Mouse (Mus musculus) adrenal gland, postnatal 14 days (tissue): ENCODE data around the gene Gna12. TPM values are rescaled to one million over a fixed set of nuclear protein-coding genes. Genes with fewer than 3 reads are reported as not detected.

Source experiments
- DNase-seq: peaks from one replicate; pipeline ENCODE4 v3.0.0; 2021; ENCODE audit warnings: mixed read lengths
- total RNA-seq: library from RNA; stranded (reverse); gene quantifications from 2 replicates; pipeline ENCODE4 v1.2.3, GENCODE M21; 2021

Gna12 gene
- total RNA-seq, 1 experiment from 2014 or later, result 114 TPM

DNA sequence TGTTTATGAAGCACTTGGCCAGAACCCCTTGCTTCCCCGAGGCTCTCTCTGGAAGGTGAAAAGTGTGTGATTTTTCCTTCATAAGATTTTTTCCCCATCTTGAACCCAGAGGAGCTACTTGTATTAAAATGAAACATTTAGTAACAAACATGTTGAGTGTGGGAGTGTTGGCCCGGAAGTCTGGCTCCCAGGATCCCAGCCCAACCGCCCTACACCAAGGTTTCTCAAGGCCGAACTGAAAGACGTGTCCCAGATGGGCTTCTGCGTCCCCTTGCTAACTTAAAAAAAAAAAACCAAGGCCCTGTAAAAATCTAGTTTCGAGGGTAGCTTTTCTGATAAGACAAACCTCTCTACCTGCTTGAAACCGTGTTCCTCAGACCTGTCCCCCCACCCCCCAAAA is 2.3 kb downstream of the Gna12 start:
- DNase-seq, result peak; percentile 42

DNA sequence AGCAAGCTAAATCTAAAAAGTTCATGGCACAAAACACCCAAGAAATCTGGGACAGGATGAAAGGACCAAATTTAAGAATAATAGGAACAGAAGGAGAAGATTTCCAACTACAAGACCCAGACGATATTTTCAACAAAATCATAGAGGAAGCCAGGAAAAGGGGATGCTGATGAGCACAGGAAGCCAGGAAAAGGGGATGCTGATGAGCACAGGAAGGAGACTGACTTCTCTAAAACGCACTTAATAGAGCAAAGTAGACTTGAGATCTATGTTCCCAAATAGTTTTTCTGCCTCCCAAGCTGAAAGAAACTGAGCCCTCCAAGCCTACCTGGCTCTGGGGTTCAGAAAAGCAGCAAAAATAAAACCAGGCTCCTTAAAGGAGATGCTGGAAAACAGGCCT is 2.8 kb downstream of the Gna12 start:
- no peak for DNase-seq

DNA sequence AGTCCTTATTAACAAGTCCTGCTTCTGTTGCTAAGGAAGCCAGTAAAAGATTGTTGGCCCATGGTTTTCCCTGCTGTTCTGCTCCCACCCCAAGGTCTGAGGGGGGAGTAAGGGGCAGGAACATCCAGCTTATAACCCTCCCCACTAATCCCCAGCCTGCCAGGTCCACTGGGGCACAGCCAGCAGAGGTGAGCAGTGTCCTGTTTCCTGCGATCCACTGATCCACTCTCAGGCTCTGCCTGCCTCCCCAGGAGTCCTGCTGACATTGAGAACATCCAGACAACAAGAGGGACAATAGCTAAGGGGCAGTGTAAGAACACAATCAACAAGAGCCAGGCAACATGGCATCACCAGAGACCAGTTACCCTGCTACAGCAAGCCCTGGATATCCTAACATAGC is 3.4 kb downstream of the Gna12 start:
- DNase-seq, result peak; percentile 29

DNA sequence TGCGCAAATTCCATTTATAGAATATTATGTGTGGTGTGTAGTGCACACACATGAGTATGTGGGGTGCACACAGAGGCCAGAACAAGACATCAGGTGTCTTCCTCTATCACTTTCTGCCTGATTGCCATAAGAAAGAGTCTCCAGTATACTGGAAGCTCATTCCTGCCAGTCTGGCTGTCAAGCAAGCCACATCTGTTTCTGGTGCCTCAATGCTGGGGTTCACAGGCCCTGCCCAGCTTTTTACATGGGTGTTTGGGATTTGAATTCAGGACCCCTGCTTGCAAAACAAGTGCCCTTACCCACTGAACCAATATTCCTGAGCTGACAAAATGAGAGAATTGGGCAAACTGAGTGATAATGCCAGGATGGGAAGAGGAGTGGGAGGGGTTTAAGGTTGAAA is 4.1 kb downstream of the Gna12 start:
- DNase-seq, result no peak

DNA sequence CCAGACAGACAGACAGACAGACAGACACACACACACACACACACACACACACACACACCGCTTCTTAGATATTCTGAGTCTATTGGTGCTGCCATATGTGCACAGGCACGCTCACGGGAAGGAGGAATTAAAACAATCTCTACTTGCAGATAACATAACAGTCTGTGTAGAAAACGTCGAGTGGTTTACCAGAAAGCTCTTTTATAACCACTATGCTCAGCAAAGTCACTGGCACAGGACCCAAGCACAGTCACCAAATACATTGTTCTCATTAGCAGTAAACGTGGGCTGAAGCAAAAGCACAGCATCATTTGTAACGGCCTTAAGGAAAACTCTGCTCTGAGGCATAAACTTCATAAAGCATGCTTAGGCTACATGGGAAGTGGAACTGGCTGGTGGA is 6.1 kb downstream of the Gna12 start:
- no peak for DNase-seq

DNA sequence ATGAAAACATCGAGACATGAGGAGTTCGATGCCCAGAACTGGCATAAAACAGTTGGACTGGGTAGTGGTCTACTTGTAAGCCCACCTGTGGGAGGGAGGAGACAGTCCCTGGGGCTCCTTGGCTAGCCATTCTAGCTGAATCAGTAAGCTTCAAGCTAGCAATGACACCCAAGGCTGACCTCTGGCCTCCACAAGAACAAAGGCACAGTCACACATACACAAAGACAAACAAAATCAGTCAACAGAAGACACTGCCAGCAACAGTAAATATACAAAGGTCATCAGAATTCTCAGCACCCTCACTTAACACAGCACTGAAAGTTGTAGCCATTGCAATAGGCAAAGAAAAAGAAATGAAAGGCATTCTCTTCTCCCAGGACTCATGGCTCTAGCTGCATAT is 6.8 kb downstream of the Gna12 start:
- DNase-seq, result no peak

DNA sequence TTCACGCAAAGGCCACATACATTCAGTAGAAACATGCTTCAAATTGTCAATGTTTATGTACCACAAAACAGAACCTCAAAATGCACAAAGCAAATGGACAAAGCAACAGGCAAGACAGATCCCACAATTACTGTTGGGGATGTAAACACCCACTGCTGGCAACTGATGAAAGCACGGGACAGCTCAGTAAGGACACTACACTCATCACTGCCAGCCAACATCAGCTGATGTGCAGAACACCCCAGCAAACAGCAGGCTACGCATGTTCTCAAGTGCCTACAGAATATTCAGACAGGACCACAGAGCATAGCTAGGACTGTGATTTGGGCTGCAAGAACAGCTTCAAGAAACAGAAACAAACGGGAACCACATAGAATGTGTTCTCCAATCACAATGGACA is 8.3 kb downstream of the Gna12 start:
- peak; percentile 76 for DNase-seq

DNA sequence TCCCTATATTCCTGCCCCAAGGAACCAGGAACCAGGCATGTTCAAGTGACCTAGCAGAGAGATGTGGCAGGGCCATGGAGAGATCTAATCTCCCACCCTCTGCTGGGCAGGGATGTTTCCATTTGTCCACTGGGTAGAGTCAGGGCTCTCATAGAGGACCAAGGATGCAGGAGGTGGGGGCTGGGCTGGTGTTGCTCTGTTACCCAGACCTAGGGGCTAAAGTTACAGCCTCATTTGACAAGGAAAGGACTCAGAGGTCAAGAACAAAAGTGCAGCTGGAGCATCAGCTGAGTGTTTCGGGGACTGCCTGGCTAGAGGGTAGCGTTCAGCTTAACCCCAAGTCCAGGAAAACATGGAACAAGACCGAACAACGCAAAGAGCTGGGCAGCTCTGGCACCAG is 9.7 kb downstream of the Gna12 start:
- no peak for DNase-seq

DNA sequence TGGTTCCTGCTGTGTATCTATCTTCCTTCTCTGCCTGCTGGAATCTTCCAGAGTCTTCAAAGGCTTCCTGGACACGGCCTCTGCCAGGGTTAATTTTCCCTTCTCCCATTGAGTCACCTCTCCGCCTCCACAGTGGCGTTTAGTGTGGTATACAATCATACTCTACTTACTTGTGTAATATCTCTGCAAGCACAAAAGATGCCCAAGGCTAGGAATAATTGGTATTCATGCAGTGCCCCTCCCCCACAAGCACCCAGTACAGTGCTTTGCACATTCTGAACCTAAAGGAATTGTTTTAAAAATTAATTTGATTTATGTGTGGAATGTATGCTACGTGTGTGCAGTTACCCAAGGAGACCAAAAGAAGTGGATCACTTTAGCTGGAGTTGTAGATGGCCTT is 10.6 kb downstream of the Gna12 start:
- peak; percentile 42 for DNase-seq

DNA sequence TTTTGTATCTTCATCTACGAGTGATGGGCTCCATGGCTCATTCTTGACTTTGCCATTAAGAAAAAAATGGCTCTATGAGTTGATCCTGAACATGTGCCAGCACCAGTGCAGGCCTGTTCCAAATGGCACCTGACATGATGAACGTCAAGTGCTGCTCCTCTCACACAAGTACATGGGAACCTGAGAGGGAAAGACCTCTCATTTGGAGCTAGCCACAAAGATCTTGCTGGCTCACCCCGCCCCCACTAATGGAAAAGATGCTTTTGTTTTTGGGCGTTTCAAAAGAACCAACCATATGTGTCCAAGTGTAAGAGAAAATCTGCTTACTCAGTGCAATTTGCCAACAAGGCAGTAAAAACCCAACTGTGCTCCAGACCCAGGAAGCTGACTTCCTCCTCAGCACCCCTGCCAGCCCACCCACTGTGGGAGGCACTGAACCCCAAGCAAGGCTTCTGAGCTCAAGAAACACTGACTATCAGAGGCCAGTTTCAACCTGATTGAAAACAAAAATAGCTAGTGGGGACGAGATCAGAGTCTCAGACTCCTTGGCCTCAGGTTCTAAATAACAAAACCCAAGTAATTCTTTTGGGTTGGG is 11.7 kb downstream of the Gna12 start:
- DNase-seq, result no peak

DNA sequence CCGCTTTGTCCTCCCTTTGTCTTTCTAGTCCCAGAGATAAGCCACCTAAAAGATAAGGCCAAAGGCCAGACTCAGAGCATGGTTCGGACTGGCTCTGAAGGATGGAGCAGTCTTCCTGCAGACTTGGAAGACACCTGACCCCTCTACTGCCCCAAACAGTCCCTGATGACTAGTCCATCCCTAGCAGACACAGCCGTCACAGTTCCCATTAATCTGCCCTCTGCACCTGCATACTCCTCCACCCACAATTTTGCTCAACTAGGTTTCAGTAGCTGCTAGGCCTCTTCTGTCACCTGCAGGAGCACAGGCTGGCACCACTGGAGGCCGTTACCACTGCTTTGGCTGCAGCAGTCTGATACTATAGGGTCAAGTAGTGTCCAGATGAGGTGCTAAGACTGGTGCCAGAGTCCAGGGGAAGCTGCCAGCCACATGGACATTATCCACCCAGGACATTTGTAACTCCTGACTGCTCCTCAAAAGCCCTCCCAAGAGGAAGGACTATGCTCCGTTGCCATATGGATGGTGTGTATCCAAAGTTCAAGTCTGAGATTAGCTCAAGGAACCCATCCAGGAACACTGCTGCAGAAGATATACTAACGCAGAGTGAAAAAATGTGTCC is 13.2 kb downstream of the Gna12 start:
- no peak for DNase-seq

DNA sequence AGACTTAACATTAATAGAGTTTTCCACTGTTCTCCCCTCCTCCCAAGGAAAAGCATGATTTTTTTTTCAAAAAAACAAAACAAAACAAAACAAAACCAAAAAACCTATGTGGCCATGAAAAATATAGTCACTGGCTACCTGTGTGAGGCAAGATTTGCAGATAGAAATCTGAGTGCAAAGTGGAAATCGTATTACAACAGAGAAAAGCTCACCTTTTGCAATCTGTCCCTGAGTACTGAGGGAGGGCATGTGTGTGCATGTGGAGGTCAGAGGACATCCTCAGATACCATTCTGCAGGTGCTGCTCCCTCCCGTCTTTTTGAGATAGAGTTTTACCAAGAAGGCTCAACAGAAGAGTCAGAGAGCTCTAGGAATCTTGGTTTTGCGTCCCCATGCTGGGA is 14.2 kb downstream of the Gna12 start:
- DNase-seq, result no peak

DNA sequence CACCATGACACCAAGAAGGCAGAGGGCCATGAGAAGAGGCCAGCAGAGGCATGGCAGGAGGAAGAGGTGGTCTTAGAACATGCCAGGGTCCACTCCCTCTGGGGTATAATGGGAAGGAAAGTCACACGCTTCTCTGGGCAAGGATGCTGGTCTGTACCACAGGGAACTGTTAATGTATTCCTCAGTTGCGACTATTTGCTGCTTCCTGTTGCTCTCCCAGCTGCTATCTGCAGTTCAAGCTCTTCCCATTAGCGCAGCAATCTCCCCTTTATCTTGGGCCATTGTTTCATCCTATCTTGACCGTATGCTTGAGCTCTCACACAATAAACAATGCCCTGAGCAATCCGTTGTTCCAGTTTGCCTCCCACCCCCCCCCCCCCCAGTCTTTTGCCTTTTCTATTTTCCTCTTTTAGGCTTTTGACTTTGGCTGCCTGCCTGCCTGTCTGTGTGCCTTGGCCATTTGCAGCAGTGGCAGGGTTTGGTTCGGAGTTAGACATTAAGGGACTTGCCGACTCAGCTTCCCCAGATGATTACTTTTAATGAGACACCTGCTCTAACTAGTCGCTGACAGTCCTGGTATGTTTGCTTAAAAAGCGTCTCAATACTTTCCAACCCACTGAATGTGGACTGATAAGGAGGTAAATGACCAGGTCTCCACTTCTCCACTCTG is 15.0 kb downstream of the Gna12 start:
- DNase-seq, result no peak

DNA sequence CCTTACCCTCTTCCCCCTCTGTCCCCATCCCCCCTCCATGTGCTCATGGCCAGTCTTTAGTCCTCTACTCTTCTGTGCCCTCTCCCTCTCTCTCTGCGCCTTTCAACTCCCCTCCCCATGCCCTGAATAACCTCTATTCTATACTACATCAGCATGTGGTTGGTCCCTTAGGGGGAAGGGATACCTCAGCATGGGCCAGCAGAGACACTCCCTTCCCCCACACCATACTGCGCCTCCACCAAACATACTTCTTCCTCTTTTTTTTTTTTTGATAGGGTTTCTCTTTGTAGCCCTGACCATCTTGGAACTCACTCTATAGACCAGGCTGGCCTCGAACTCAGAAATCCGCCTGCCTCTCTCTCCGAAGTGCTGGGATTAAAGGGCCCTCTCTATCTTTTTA is 15.8 kb downstream of the Gna12 start:
- DNase-seq, result no peak

DNA sequence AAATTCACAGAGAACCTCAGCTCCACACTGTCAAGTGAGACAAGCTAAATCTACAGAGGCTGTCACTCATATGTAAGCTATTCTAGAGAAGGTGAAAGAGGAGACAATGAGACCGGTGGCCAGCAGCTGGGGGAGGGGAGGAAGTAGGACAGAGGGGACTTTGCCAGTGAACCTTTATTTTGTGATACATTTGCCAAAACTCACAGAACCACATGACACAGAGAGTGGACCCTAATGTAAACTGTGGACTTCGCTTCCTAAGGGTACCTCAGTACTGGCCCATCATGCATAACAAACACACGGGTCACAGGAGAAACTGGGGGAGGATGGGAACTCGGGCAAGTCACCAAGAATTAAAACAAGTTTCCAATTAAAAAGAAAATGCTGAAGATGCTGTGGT is 17.5 kb downstream of the Gna12 start:
- no peak for DNase-seq

DNA sequence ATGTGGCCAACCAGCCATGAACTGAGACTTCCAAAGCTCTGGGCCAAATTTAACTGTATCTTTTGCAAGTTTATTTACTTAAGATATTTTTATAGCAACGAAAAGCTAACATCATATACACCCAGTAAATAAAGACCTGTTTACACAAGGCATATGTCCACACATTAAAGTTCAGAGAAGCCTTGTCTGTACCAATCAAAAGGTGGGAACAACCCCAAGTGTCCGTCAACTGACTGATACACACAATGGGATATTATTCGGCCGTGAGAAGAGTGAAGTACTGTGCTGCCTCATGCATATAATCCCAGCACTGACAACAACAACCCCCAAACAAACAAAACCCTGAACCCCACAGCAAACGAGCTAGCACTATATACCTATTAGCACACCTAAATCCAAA is 18.2 kb downstream of the Gna12 start:
- DNase-seq, result no peak

DNA sequence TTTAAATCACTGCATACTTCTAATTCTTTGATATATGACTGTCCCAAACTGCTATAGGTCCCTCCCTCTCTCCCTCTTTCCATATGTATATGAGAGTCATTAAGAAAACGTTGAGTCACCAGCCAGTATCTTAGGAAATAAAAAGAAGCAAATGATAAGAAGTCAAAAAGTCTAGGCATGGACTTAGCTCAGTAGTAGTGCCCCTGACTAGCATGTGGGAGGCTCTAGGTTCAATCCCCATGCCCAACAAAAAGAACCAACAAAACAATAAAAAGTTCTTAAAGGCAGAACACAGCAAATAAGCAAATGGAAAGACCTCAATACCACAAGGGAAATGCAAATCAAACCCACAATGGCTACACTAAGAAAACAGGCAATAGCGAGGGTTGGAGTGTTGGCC is 18.8 kb downstream of the Gna12 start:
- no peak for DNase-seq

DNA sequence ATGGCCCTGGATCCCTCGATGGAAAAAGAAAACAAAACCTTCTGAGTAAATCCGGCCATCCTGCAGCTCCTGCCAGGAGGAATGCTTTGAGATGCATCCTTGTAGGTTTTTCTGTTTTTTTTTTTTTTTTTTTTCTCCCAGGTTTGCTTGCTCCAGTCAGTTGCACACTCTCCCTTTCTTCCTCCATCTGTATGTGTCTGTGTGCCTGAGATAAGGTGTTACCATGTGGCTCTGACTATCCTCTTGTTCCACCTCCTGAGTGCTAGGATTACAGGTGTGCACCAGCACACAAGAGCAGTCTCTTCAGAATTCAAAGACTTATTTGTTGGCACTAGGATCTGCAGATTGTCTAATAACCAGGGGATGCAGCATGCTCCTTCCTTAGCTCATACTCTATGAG is 23.3 kb downstream of the Gna12 start:
- no peak for DNase-seq

DNA sequence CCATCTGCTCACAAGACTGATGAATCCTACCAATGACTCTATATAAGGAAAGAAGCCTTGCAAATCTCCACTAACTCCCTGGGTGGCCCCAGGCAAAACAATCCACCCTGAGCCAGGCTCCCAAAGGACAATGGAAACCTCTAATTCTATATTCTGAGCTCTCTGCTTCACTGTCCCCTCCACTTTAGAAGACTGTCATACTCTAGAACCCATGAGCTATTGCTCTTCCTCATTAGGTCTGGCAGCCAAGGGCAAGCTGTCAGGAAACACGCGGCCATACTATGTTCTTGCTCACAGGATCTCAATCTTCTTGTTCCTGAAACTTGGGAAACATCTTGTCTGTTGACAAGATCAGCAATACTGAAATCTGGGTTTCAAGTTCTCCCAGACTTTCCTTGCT is 24.0 kb downstream of the Gna12 start:
- no peak for DNase-seq

DNA sequence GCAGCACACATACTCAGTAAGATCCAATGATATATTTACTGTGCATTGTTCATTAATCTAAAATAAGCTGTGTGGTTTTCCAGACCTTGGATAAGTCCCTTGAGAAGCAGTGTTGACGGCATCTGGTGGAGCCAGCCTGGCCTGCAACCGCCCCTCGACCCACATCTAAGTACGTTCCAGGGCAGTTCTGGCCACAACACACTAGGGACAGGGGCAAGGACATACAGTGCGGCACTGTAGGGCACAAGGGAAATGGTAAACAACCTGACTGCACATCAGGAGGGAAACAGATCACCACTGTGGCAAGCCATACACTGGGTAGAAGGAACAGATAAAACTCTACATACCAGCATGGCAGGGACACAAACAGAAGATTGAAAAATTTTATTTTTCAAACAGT is 28.4 kb downstream of the Gna12 start:
- no peak for DNase-seq

DNA sequence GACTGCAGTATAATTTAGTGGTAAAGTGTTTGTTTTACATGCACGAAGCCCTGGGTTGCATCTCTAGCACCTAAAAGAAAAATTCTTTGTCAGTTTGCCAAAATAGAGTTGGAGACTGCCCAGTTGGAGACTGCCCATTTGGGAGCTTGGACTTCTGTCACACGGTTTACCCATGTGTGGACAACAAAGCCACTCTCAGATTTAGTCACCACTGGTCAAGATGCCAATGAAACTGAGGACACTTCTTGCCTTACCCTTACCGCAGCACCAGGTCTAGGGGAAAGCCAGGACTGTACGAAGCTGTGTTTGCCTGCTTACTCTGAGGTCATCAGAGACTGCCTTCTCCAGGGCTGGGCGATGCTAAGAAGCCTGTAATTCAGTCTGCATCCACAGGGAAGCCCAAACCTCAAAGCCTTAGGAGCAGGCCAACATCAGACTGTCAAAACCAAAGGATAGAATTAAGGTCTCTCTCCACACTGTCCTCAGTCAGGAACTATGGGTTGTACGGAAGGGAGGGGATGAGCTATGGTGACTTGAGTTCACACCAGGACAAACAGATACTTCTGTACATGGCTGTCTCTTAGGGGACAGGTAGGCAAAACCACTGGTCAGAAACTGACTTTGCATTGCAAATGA is 29.8 kb downstream of the Gna12 start:
- peak; percentile 56 for DNase-seq

DNA sequence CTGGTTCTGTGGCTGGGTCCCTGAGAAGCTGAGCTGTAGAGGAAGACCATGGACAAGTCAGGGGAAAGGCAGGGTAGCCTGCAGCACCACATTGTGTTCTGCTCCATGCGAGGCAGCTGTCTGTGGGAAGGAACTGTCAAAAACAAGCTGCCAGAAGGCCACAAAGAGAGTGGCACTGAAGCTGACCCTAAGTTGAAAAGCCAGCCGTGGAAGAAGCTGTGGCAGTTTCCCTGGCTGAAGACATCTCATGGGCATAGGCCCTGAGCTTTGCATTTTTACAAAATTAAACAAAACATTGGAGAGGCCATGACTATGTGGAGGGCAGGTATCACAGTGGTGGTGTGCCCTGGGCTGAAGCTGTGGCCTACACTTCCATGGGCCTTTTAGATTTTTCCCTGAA is 31.0 kb downstream of the Gna12 start:
- DNase-seq, result no peak

DNA sequence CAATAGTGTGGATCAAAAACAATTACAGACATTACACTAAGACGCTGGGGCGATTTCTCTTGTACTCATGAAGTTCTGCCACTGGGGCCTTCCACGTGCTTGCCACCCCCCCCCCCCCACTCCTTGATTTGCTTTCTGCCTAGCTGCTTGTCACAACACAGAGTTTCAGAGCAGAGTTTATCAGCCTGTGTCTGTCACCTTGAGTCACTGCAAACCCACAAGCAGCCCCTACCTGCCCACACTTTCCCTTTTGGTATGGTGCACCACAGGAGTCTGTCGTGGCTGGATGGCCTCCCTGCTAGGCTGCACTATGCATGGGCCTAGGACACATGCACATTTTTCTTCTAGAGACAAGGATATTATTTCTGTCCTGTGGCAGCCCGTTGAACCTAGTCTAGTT is 31.5 kb downstream of the Gna12 start:
- DNase-seq, result no peak

DNA sequence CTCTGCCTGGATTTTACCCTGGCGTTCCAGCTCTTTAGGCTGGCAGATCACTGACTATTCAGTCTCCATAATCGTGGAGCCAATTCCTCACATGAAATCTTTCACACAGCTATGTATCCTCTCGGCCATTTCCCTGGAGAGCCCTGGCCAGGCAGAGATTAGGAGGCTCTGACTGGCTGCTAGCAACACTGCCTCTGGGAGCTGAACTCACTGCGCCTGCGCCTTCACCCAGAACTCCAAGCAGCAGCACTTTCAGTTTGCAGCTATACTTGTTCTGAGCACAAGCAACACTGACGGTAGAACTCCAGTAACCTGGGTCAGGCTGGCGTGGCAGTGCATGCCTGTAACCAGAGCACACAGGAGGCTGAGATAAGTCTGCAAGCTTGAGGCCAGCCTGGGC is 32.1 kb downstream of the Gna12 start:
- DNase-seq, result peak; percentile 79
